Mouse (Mus musculus) urinary bladder, adult 18-20 months (tissue): ENCODE data around the gene Mybbp1a.

ENCODE experiments used
- DNase-seq, 2 experiments: peaks; one replicate each; pipeline ENCODE4 v3.0.0; 2022; ENCODE audit warnings: low spot score in 2 of 2, mixed read lengths in 2 of 2

The Mybbp1a gene

DNA sequence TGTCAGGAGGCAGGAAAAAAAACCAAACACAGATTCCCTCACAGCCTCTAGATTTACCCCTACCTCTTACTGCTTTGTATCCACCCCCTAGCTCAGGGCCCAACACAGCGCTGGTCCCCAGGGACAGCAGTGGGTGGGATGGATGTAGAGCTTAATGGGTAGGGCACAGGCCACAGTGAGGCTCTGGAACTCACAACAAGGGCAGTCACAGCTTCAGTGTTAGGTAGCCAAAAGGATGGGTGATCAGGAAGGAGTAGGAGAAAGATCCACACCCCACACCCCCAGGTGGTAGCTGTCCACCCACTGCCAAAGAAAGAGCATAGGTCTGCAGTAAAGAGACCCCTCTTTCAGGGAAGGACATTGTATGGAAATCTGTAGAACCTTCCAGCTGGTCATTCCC, 36.5 kb downstream of the Mybbp1a start:
- DNase-seq, result no peak

DNA sequence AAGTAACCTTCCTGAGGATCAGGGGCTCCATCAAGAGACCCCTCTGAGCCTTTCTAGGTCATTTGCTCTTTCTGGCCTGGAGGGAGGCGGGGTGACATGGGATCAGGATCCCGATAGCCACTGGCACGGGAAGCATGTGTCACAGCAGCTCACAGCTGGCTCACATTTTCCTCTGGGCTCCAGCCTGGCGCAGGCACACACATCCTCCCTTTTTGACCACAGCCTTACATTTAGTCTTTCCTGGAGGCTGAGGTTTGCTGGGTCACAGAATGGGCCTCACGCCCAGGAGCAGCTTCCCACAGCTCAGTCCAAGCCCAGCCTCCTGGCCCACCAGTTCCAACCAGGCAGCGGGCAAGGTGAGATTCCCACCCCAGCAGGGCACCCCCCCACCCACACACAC, 37.1 kb downstream of the Mybbp1a start:
- DNase-seq, result no peak

DNA sequence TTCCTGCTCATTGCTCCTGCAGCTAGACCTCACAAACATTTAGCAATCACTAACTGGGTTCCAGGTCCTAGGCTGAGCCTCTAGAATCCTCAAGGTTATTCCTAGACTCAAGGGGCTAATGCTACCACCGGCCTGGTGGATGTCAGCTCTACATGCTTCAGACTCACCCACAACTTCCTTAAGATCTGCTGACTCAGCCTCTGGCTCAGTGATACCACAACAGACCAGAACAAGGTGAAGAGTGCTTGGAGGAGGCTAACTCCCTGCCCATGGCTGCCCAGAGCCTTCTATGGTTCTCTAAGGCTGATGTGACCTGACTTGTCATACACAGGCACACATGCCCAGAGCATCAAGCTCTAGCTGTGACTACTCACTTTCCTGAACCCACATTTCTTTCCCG, 38.3 kb downstream of the Mybbp1a start:
- no peak for DNase-seq

DNA sequence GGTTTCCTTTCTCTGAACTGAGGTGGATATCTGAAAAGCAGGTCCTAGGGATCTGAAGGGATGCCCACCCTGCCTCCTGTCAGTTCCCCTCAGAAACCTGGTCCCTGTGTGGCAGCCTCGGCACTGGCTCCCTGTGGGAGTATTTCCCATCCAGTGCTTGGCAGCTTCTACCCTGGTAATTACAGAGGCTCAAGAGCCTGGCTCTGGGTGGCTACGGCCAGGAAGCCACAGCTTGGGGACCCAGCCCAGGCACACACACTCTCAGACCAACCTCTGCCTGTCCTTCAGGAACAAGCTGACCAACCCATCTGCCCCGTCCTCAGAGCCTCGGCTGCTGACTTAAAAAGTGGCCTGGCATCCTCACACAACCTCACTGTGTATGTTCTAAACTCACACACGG, 40.2 kb downstream of the Mybbp1a start:
- DNase-seq, result no peak

DNA sequence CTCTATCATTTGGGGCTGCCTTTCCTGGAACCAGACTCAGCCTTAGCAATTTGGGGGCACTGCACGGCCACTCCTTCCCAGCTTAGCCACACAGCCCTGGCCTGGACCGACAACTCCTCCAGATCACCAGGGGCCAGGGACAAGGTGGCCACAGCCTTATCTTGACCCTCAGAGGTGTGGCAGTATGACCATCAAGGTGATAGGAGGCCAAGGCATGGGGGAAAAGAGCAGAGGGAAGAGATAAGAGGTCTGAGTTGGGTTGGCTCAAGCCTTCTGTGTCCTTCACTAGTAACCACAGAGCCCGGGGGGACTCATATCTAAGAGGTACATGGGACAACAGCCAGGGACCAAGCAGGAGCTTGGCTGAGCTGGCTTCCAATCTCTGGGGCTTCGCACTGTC, 40.8 kb downstream of the Mybbp1a start:
- DNase-seq, result no peak

DNA sequence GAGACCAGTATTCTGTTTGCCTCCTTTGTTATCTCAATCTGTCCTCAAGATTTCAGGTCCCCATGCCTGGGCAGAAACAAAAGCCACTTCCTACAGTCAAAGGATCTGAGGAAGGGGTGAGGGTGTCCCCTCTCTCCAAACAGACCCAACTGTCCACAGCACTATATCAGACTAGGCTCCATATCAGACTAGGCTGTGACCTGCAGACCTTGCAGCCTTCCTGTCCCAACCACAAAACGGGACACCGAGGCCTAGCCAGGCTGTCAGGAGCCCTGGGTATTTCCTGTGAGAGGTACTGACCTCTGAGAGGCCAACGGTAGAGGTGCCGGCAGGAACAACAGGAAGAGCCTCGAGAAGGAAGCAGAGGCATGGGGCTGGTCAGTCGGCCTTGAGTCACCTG, 43.4 kb downstream of the Mybbp1a start:
- no peak for DNase-seq

DNA sequence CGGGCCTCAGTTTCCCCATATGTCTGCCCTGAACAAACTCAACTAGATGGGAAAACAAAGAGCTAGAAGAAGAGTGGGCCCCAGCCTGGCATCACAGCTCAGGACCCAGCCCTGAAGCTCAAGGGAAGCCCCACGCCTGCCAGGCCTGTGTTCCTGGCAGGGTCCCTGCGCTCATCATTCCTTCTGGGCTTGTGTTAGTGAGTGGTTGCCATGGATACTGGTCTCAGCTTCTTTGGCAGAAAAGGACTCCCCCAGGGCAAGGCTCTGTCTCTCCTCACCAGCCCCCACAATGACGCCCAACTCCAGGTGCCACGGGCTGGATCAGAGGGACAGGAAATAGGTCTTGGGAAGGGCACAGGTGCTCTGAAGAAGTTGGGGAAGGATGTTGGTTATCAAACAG, 44.0 kb downstream of the Mybbp1a start:
- no peak for DNase-seq

DNA sequence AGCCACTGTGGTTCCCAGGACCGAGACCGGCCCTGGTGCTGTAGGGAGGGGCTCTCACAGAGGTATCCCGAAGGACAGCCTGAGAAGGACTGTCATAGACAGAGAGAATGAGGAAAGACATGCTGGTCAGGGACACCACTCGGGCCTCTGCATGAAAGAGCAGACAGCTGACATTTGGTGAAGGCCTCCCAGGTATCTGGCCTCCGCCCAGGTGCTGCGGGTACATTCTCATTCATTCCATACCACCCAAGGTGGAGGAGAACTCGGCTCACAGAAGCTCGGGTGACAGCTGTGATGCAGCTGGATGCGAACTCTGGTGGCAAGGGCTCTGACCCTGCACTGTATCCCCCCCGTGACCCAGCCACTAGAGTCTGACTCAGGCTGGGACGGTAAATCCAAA, 44.8 kb downstream of the Mybbp1a start:
- DNase-seq, result no peak

DNA sequence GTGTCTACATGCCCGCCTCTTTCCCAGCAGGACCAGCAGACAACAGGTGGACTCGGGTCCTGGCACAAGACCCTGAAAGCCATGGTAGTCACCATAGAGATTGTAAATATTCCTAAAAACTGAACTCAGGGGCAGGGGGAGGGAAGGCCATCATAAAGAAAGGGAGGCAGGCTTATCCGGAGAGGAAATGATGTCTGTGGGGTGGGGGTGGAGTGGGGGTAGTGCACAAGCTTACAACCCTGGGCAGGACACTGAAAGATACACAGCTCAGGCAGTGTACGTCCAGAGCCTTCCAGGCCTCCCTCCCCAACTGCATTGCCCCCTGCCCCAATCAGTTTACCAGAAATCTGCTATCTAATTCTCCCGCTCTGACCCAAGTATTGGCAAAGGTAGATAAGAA, 46.0 kb downstream of the Mybbp1a start:
- DNase-seq, result no peak

DNA sequence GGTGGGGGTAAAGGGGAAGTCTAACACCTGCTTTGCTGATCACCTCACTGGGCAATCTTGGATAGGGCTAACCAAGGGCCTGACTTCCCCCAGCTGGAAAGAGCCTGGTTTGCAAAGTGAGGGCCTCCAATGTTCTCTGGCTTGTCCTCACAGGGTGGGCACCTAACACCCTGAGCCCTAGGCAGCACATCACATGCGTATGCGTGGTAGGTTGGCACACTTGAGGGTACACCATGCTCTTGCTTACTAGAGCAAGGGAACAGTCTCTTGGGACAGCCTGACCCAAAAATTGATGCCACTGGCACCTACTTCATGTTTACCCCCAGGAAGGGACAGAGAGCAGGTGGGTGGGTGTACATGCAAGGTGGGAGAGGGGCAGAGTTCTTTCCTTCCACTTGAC, 46.6 kb downstream of the Mybbp1a start:
- DNase-seq, result no peak

DNA sequence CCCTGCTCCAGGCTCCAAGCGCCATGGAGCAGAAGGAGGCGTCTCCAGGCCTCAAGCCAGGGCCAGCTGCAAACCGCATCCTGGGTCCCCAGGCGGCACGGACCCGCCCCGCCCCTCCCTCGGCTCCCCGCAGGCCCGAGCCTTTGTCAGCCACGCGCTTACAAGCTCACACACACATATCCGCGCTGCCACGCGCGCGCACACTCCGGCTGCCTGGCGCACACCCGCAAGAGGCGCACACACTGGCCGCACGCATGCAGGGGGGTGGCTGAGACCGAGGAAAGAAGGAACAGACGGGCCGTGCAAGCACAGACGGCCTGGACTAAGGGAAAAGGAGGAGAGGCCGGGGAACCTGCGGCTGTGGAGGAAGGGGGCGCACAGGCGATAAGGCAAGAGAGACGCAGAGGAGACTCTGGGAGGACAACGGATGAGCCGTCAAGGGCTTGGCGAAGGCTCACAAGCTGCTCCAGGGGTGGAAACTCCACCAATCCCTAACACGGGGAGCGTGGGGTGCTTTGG, 47.7 kb downstream of the Mybbp1a start:
- no peak for DNase-seq

DNA sequence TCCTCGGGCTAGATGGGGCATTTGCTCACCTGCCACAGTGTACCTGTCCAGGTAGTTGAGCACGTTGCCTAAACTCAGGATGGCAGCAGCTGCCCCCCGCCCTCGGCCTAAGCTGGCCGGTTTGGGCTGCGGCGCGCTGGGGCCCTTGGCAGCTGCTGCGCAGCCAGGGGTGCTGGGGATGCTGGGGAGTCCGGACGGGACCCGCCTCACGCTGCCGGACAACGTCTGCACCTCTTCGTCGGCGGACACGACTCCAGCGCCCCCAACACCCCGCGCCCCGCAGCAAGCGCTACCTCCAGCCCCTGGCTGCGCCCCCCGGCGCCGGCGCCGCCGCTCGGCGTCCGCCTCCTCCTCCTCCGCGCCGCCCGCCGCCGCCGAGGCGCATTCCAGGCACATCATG, 48.2 kb downstream of the Mybbp1a start:
- no peak for DNase-seq

DNA sequence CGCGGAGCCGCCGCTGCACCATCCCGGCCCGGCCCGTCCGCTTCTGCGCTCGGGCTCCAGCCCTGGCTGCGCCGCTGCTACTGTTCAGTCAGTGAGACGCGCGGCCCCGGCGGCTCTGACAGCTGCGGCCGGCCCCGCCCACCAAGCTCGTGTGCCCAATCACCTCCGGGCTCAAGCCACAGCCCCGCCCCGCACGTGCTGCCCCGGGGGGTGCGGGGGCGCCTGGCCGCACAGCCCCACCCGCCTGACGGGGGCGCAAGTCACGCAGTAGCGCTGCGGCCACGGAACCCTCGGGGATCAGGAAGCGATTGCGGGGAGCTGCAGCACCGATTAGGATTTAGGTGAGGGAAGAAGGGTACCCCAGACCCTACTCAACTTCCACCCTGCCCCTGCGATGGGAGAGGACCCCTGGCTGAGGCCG, 48.7 kb downstream of the Mybbp1a start, which contains the start of gene Spns2:
TSS of gene Spns2 (minus strand) at position 24 of the 421 bp plus-strand sequence.
- DNase-seq, result peak; percentile 75 to 84

DNA sequence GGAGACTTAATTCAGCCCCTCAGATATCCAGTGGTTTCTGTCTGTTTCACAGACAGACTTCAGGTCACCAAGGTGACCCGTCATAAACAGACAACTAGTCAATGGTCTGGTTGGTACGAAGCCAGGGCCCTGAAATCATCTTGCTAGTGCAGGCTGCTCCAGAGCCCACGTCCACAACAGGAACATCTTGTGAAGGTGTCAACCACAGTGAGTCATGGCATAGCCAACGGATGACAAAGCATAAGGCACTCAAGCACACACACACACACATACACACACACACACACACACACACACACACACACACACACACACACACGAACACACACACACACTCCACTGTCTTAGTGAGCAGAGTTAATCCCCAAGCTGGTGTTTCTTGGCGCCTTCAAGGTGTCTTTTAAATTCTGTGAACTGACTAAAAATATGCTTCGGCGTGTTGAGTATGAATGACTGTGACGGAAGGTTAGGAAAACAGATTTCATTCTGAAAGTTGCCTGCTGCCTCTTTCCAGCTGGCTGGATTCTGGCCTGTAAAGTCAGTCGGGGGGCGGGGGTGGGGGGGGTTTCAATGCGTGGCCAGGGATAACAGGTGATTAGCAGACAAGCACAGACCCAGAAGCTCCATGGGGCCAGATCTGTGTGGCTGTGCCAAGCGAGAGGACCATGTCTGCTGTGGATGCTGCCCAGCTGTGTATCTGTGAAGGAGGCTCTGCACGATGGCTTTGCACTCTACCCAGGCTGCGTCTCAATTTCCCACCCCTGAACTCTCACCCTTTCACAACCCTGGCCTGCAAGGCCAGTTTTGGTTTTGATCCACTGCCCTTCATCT, 50.2 kb downstream of the Mybbp1a start:
- DNase-seq, result no peak

DNA sequence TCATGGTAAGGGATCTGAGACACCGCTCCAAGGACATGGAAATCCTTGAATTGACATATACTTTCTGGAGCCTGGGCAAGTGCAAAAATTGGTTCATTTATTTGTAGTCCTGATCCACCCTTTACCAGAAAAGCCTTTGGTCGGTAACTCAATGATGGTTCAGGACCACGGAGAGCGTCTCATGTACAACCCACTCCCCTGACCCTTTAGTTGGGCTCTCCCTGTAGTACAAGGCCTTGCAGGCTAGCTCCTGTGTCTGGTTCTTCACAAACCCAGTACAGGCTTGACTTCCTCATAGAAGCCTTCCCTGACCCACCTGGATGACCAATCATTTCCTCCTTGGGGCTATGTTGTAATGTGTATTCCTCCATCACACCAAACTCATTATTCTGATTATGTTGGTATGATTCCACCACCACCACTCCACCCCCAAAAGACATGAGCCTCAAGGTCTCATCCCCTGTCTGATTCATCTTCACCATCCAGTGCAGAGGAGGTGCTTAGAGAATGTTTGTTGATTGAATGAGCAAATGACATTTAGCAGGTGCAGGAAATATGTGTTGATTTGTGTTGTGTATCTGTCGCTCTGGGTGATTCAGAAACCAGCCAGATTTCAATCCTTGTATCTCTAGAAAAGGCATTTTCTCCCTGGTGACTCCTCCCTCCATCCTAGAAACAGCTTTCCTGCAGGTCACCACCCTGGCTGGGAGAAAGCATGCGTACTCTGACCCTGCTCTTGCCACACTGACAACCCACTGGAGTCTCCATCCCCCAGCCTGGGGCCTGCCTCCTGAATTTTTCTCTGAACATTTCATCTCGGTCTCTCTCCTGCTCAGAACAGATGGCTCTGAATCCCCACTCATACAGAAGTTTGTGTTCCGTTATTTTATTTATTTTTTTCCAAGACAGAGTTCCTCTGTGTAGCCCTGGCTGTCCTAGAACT, 53.2 kb downstream of the Mybbp1a start:
- no peak for DNase-seq

DNA sequence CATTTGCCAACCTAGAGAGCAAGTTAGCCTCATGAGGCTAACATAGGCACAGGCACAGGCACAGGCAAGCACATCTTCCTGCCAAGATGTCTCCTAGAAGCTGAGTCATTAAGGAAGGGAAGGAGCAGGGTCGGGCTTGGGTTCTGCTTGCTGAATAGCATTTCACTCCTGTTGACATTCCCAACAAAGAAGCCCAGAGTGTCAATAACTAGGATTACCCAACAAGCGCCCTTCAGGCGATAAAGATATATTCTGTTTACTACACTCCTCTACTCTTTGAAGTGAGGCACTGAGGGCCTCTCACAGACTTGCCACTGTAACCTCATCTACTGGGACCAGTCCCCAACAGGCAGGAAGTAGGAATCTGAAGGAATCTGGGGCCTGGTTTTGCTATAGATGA, 54.9 kb downstream of the Mybbp1a start:
- DNase-seq, result no peak

DNA sequence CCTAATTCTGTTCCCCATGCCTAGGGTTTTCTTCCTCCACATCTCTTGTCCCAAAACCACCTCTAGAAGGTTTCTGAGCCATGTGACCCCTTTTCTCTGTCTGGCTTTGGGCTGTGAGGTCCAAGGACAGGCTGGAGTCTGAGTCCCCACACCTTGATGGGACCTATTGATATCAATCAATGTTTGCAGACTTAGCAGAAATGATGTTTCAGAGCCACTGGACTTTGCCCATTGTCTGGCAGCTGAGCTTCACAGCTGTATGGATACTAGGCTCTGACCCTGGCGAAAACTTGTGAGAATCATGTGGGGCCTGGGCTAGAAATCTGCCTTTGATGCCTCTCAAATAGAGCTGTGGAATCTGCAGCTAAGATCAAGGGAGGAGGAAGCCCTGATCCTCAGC, 55.6 kb downstream of the Mybbp1a start:
- DNase-seq, result no peak

DNA sequence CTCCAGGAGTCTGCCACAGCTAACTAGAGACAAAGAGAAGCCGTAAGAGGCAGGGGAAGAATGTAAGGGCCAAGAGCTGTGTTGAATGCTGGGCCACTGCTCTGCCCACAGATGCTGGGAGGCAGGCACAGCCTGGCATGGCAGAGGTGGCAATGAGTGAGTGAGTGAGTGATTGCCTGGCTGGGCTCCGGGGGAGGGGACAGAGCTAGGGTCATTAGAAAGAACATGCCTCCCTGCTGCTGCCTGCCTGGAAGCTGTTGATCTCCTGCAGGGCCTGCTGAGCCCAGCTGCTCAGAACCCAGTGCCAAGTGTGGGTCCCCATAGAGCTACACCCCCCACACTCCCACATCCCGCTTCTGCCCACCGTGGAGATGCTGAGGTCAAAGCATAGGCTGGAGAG, 56.2 kb downstream of the Mybbp1a start:
- DNase-seq, result no peak

DNA sequence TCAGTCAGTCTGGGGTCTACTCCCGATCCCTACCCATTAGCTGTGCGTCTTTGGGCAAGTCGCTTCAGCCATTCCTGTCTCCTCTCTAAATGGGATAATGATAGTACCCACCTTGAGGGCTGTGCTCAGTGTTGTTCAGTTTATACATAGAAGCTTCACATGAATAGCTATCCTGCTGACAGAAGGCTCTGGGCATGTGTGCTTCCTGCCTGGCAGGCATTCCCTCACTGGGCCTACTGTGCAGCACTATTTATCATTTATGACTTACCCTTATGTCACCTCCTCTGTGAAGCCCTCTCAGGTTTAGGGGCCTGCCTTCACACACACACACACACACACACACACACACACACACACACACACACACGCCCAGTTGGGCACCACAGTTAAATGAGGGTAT, 59.0 kb downstream of the Mybbp1a start:
- DNase-seq, result no peak
